Mouse (Mus musculus): ENCODE data around the gene Glis3. TPM values are rescaled to one million over a fixed set of nuclear protein-coding genes. Genes with fewer than 3 reads are reported as not detected.

Gene Glis3
- total RNA-seq, 1 experiment = 3.3 TPM

DNA sequence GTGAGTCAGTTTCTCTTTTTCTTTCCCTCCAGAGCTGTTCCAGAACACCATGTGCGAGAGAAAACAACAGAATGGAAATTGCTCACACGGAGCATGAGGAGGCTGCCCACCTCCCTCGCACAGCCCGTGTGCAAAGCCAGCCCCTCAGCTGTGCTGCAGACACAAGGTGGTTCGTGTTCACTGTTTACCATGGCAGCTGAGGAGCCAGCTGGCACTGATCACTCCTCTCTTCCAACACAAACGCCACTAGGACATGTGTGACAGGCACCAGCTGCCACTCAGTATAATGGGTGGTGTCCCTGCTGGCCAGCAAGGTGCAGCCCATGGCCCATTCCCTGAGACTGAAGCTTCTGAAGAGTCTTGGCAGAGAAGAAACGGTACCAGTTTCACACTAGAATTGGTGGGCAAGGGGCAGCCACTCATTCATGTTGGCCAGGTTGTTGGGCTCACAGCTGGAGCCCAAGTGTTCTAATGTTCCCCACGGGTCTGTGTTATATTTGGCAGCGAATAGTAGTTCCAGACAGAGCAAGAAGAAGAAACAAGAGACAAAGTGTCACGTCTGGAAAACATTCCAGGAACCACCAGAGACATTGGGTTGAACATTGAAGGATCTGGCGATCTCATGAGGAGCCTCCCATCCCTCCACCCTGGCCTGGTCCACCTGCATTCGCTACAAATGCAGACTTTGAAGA is 243.3 kb downstream of the Glis3 start:
- Histone ChIP-seq H3K27ac (ENCODE audit: insufficient read depth, low read depth, low read length, poor library complexity, severe bottlenecking) (no peak overlapping the region), H3K4me3 (ENCODE audit: insufficient read depth in 1 of 2, low read depth in 1 of 2, low read length in 2 of 2, poor library complexity in 1 of 2, severe bottlenecking in 1 of 2) (no peak overlapping the region), H3K4me1 (ENCODE audit: control insufficient read depth in 2 of 2, insufficient read depth in 2 of 2, low read length in 2 of 2, poor library complexity in 1 of 2) (no peaks in the 10 kb centered on the region), H3K9me3 (ENCODE audit: control insufficient read depth, insufficient read depth, low read depth, low read length) (no peaks in the 10 kb centered on the region), H3K9ac (ENCODE audit: insufficient read depth, low read depth, low read length, poor library complexity, severe bottlenecking) (no peak overlapping the region), H3K36me3 (ENCODE audit: control insufficient read depth, insufficient read depth, low read length, poor library complexity, severe bottlenecking) (no peaks in the 10 kb centered on the region)
- in situ Hi-C loops (cut with MboI; ENCODE audit: low sequenced_read_pairs in 2 of 2, unreplicated experiment in 2 of 2) = no loop called here
- TF ChIP-seq MAFK (IDR thresholded peaks at IDR 0.05; ENCODE audit: insufficient read depth, low read depth, low read length) (no peak), CHD2 (IDR thresholded peaks at IDR 0.05; ENCODE audit: low read depth, low read length) (no peak), ZC3H11A (IDR thresholded peaks at IDR 0.05; ENCODE audit: borderline replicate concordance, low read depth, low read length) (no peak), HCFC1 (IDR thresholded peaks at IDR 0.05; ENCODE audit: borderline replicate concordance, insufficient read depth, low read length) (no peak), ZNF384 (IDR thresholded peaks at IDR 0.05; ENCODE audit: low read depth, low read length) (no peak)
- DNase-seq (ENCODE audit: low read depth, low spot score) = no peak

DNA sequence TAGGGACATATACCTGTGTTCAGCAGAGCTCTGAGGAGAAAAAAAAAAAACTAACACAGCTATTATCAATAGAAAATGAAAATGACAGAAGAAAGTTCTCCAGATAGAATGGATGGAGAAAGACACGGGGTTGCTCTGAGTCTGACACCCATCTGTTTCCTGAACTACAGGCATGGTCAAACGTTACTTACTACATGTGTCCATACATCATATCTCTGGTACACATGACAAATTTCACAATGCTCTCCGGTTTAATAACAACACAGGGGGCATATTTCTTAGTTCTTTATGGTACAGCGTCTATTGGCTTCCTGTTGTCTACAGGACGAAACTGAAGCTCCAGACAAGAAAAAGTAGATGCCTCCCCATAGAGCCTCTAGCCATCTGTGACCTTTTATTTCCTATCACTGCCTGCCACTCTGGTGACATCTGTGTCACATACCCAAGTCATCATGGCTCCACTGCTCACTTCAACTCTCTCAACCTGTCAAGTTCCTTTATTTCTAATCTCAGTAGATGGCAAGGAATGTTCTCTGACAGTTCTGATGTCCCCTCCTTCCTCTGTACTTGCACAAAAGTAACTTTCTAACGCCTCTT is 251.6 kb downstream of the Glis3 start:
- Histone ChIP-seq H3K27ac (ENCODE audit: insufficient read depth, low read depth, low read length, poor library complexity, severe bottlenecking) (no peak overlapping the region), H3K9me3 (ENCODE audit: control insufficient read depth, insufficient read depth, low read depth, low read length) (no peaks in the 10 kb centered on the region), H3K36me3 (ENCODE audit: control insufficient read depth, insufficient read depth, low read length, poor library complexity, severe bottlenecking) (no peaks in the 10 kb centered on the region), H3K4me3 (ENCODE audit: insufficient read depth in 1 of 2, low read depth in 1 of 2, low read length in 2 of 2, poor library complexity in 1 of 2, severe bottlenecking in 1 of 2) (no peak overlapping the region), H3K9ac (ENCODE audit: insufficient read depth, low read depth, low read length, poor library complexity, severe bottlenecking) (no peak overlapping the region), H3K4me1 (ENCODE audit: control insufficient read depth in 2 of 2, insufficient read depth in 2 of 2, low read length in 2 of 2, poor library complexity in 1 of 2) (no peaks in the 10 kb centered on the region)
- DNase-seq (ENCODE audit: low read depth, low spot score) = no peak
- in situ Hi-C loops (cut with MboI; ENCODE audit: low sequenced_read_pairs in 2 of 2, unreplicated experiment in 2 of 2) = no loop called here
- no peak for TF ChIP-seq ZC3H11A (IDR thresholded peaks at IDR 0.05; ENCODE audit: borderline replicate concordance, low read depth, low read length)
- no peak for TF ChIP-seq MAFK (IDR thresholded peaks at IDR 0.05; ENCODE audit: insufficient read depth, low read depth, low read length)

DNA sequence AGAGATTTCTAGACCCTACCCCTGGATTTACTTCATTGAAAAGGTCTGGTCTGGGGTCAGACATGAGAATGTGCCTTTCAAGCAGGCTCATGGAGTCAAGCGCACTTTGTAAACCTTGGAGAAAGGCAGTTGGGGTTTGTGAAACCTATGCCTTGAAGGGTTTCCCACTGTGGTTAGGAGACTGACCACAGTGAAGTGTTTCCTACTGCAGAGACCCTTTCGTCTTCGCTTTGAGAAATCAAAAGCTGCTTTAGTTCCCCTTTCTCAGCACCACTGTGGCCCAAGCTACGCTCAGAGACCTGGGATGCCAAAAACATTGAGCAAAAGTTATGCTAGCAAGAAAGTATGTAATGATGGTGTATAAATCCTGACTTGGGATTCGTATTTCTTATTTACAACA is 255.7 kb downstream of the Glis3 start:
- Histone ChIP-seq H3K9me3 (ENCODE audit: control insufficient read depth, insufficient read depth, low read depth, low read length) (no peaks in the 10 kb centered on the region), H3K27ac (ENCODE audit: insufficient read depth, low read depth, low read length, poor library complexity, severe bottlenecking) (no peak overlapping the region), H3K4me1 (ENCODE audit: control insufficient read depth in 2 of 2, insufficient read depth in 2 of 2, low read length in 2 of 2, poor library complexity in 1 of 2) (no peaks in the 10 kb centered on the region), H3K9ac (ENCODE audit: insufficient read depth, low read depth, low read length, poor library complexity, severe bottlenecking) (no peak overlapping the region), H3K36me3 (ENCODE audit: control insufficient read depth, insufficient read depth, low read length, poor library complexity, severe bottlenecking) (no peaks in the 10 kb centered on the region), H3K4me3 (ENCODE audit: insufficient read depth in 1 of 2, low read depth in 1 of 2, low read length in 2 of 2, poor library complexity in 1 of 2, severe bottlenecking in 1 of 2) (no peak overlapping the region)
- in situ Hi-C loops (cut with MboI; ENCODE audit: low sequenced_read_pairs in 2 of 2, unreplicated experiment in 2 of 2) = no loop called here
- TF ChIP-seq MAFK (IDR thresholded peaks at IDR 0.05; ENCODE audit: insufficient read depth, low read depth, low read length) (no peak), ZC3H11A (IDR thresholded peaks at IDR 0.05; ENCODE audit: borderline replicate concordance, low read depth, low read length) (no peak)
- no peak for DNase-seq (ENCODE audit: low read depth, low spot score)

DNA sequence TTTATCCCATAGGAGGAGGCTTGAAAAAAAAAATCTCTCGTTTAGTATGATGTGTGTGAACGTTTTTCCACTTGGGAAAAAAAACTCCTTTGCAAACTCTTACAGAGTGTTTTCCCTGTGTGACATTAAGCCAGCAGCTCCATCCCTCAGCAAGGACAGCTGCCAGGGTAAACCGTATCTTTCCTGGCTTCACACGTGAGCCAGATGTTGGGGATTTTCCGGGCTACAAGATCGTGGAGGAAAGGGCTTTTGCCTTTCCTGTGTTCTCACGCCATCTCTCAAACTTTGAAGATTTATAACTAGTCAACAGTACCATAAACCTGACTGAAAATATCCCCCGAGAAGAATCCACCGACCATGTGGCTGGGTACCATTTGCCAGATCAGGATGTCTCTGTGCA is 256.9 kb downstream of the Glis3 start:
- no peak overlapping the region for H3K9ac ChIP-seq (ENCODE audit: insufficient read depth, low read depth, low read length, poor library complexity, severe bottlenecking)
- DNase-seq (ENCODE audit: low read depth, low spot score) = no peak
- H3K4me3 ChIP-seq (ENCODE audit: insufficient read depth in 1 of 2, low read depth in 1 of 2, low read length in 2 of 2, poor library complexity in 1 of 2, severe bottlenecking in 1 of 2) = no peak overlapping the region
- no peaks in the 10 kb centered on the region for H3K9me3 ChIP-seq (ENCODE audit: control insufficient read depth, insufficient read depth, low read depth, low read length)
- no peak overlapping the region for H3K27ac ChIP-seq (ENCODE audit: insufficient read depth, low read depth, low read length, poor library complexity, severe bottlenecking)
- in situ Hi-C loops (cut with MboI; ENCODE audit: low sequenced_read_pairs in 2 of 2, unreplicated experiment in 2 of 2) = no loop called here
- no peaks in the 10 kb centered on the region for H3K4me1 ChIP-seq (ENCODE audit: control insufficient read depth in 2 of 2, insufficient read depth in 2 of 2, low read length in 2 of 2, poor library complexity in 1 of 2)
- no peaks in the 10 kb centered on the region for H3K36me3 ChIP-seq (ENCODE audit: control insufficient read depth, insufficient read depth, low read length, poor library complexity, severe bottlenecking)
- TF ChIP-seq HCFC1 (IDR thresholded peaks at IDR 0.05; ENCODE audit: borderline replicate concordance, insufficient read depth, low read length) (no peak), ZC3H11A (IDR thresholded peaks at IDR 0.05; ENCODE audit: borderline replicate concordance, low read depth, low read length) (no peak), MAFK (IDR thresholded peaks at IDR 0.05; ENCODE audit: insufficient read depth, low read depth, low read length) (no peak), CHD2 (IDR thresholded peaks at IDR 0.05; ENCODE audit: low read depth, low read length) (no peak), ZNF384 (IDR thresholded peaks at IDR 0.05; ENCODE audit: low read depth, low read length) (no peak)

DNA sequence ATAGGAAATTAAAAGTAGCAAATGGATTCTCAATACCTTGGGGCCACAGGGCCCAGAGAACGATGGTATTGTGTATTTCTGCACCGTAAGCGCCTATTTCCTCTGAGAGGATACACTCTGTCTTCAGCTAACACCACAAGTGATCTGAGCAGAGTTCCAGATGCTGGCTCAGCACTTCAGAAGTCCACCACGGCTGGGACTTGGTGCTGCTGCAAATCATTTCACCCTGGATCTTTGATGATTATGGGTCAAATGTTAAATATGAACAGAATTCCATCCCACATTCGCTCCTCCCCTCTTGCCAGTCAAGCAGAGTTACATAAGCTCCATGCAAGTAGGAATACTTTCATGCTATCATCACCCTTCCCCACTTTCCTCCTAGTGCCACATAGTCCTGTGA is 263.8 kb downstream of the Glis3 start:
- Histone ChIP-seq H3K4me3 (ENCODE audit: insufficient read depth in 1 of 2, low read depth in 1 of 2, low read length in 2 of 2, poor library complexity in 1 of 2, severe bottlenecking in 1 of 2) (no peak overlapping the region), H3K4me1 (ENCODE audit: control insufficient read depth in 2 of 2, insufficient read depth in 2 of 2, low read length in 2 of 2, poor library complexity in 1 of 2) (no peaks in the 10 kb centered on the region), H3K36me3 (ENCODE audit: control insufficient read depth, insufficient read depth, low read length, poor library complexity, severe bottlenecking) (no peaks in the 10 kb centered on the region), H3K9me3 (ENCODE audit: control insufficient read depth, insufficient read depth, low read depth, low read length) (no peaks in the 10 kb centered on the region), H3K27ac (ENCODE audit: insufficient read depth, low read depth, low read length, poor library complexity, severe bottlenecking) (no peak overlapping the region), H3K9ac (ENCODE audit: insufficient read depth, low read depth, low read length, poor library complexity, severe bottlenecking) (no peak overlapping the region)
- in situ Hi-C loops (cut with MboI; ENCODE audit: low sequenced_read_pairs in 2 of 2, unreplicated experiment in 2 of 2) = no loop called here
- DNase-seq (ENCODE audit: low read depth, low spot score) = no peak
- TF ChIP-seq ZNF384 (IDR thresholded peaks at IDR 0.05; ENCODE audit: low read depth, low read length) (no peak), CHD2 (IDR thresholded peaks at IDR 0.05; ENCODE audit: low read depth, low read length) (no peak), MAFK (IDR thresholded peaks at IDR 0.05; ENCODE audit: insufficient read depth, low read depth, low read length) (no peak), HCFC1 (IDR thresholded peaks at IDR 0.05; ENCODE audit: borderline replicate concordance, insufficient read depth, low read length) (no peak), ZC3H11A (IDR thresholded peaks at IDR 0.05; ENCODE audit: borderline replicate concordance, low read depth, low read length) (no peak)

Measured in ES-E14 (cell line).